Mouse (Mus musculus): ENCODE measurements around the gene Ssbp3.

DNA sequence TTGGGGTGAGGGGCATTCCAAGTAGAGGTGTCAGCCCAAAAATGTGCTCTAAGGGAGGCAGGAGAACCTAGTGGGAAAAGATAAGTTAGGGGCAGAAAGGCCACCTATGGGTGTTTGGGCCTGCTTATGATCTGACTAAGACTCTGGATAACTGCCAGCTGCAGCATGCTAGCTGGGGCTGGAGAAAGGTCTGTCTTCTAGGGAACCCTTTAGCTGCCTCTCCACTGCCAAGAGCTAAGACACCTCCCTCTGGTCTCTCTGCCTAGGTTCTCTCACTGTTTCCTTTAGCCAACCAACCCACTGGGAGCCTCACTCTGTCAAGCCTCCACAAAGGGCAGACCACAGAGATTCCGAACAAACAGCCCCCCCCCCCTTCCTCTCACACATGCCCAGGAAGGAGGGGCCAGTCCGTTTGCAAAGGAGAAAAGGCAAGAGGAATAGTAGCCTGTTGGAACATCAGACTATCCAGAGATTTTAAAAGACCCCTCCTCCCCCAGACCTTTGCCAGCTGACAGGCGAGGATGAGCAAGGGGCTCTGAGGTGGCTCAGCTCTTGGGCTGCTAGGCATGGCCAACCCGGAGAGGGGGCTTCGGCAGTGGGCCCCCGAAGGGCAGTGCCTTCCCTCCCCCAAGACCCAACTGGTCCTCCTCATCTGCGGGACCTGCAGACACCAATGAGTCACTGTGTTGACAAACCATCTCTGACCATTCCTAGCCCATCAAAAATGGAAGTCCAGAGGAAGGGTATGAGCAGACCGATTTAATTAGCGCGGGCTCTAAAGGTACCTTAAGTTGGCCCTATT is 1.4 kb upstream of the Ssbp3 start:
- TF ChIP-seq CTCF (IDR thresholded peaks at IDR 0.05; ENCODE audit: low read depth) = no peak
- TF ChIP-seq EP300 (IDR thresholded peaks at IDR 0.05; ENCODE audit: low read depth) = no peak; the same call in 1 of the 2 replicates
